In the genomic region with DNA sequence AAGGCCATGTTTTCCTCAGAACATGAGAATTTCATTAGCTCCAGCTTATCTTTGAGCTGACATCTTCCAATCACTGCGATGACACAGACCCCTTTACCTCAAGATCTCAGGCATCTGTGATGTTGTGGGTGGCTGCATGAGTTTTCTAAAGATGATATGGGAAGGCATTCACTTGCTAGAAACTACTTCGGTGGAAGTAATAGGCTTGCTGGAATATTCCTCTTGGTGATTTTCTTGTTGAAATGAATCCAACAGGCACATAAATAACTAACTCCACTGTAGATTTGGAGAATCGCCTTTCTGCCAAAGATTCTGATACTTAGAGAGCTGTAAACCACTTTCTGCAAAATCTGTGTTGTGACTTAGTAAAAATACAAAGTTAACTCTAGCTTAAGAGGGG, we compare ENCODE assay signal across 23 mouse cellular contexts.
DNase-seq lines count a peak whose midpoint lies in the region; ATAC-seq and TF ChIP-seq lines count a peak whose summit lies in the region.
"Had no signal": no experiment of that assay in that cellular context is flagged by ENCODE, and none has a peak within 500 bp of the region (broad histone marks: within the 10 kb centered on the region; RNA-seq: fewer than 3 reads in every experiment).

No protein-coding gene starts in this region.

- no peak for TF ChIP-seq CTCF in cortical plate, adult 2 months (IDR thresholded peaks at IDR 0.05; ENCODE audit: extremely low read depth, insufficient read depth, low read length)

- peak; percentile 79 for ATAC-seq in frontal cortex, adult (ENCODE audit: low TSS enrichment)
- no peak for ATAC-seq in limb, embryonic 14.5 days (ENCODE audit: low FRiP score, low read depth)
- no peak for ATAC-seq in midbrain, embryonic 14.5 days (ENCODE audit: low FRiP score, low TSS enrichment)
- ATAC-seq: forebrain, embryonic 14.5 days; forebrain, embryonic 16.5 days had no signal

- no peak for DNase-seq in frontal cortex, postnatal 36 days (ENCODE audit: low spot score in 2 of 2)
- DNase-seq in limb, embryonic 14.5 days (ENCODE audit: low spot score), result peak; percentile 13
- DNase-seq in limb, embryonic 10.5 days (ENCODE audit: low spot score), result no peak
- no peak for DNase-seq in midbrain, embryonic 14.5 days
- DNase-seq in lung, postnatal 4 days, result no peak
- DNase-seq: adrenal gland, adult 2 months; adrenal gland, postnatal 10 days; adrenal gland, postnatal 25 days; cerebellum, adult 11-12 months; cerebellum, adult 2 months; cerebellum, adult 9-10 months; cerebellum, postnatal 10 days; cerebellum, postnatal 25 days; embryo, embryonic 11 days had no signal

- H3K4me1 ChIP-seq in limb, embryonic 14.5 days (ENCODE audit: control insufficient read depth, insufficient read depth, low read length), result no peaks in the 10 kb centered on the region
- H3K4me1 ChIP-seq in limb, embryonic 10.5 days, result no peaks in the 10 kb centered on the region
- peaks cover 3% of the 10 kb centered on the region for H3K4me1 ChIP-seq in cortical plate, adult 2 months (ENCODE audit: control insufficient read depth, insufficient read depth, low read length)
- H3K4me1 ChIP-seq in midbrain, embryonic 14.5 days (ENCODE audit: control insufficient read depth, insufficient read depth, low read length), result no peaks in the 10 kb centered on the region
- H3K4me1 ChIP-seq: embryonic facial prominence, embryonic 12.5 days; embryonic facial prominence, embryonic 15.5 days; forebrain, embryonic 10.5 days; forebrain, embryonic 12.5 days had no signal

- no peak overlapping the region for H3K27ac ChIP-seq in limb, embryonic 14.5 days (replicated peaks; ENCODE audit: low read depth, low read length)
- H3K27ac ChIP-seq in limb, embryonic 10.5 days, result no peak overlapping the region
- peak overlapping the region; percentile 71; the same call in 1 of the 2 replicates for H3K27ac ChIP-seq in cortical plate, adult 2 months (ENCODE audit: insufficient read depth, low read length)
- H3K27ac ChIP-seq in midbrain, embryonic 14.5 days (replicated peaks; ENCODE audit: low read depth, low read length), result no peak overlapping the region
- H3K27ac ChIP-seq: embryonic facial prominence, embryonic 12.5 days; embryonic facial prominence, embryonic 15.5 days; forebrain, embryonic 10.5 days; forebrain, embryonic 12.5 days had no signal

- no peaks in the 10 kb centered on the region for H3K9me3 ChIP-seq in limb, embryonic 14.5 days (ENCODE audit: control insufficient read depth, low read length)
- no peaks in the 10 kb centered on the region for H3K9me3 ChIP-seq in limb, embryonic 10.5 days (replicated peaks)
- H3K9me3 ChIP-seq in midbrain, embryonic 14.5 days (ENCODE audit: control insufficient read depth, low read length), result no peaks in the 10 kb centered on the region
- H3K9me3 ChIP-seq: embryonic facial prominence, embryonic 12.5 days; embryonic facial prominence, embryonic 15.5 days; forebrain, embryonic 10.5 days; forebrain, embryonic 12.5 days had no signal

- TF ChIP-seq POLR2A in limb, embryonic 14.5 days (IDR thresholded peaks at IDR 0.05; ENCODE audit: borderline replicate concordance, extremely low read depth, insufficient read depth, insufficient read length), result no peak
- no peak for TF ChIP-seq POLR2A in cortical plate, adult 2 months (IDR thresholded peaks at IDR 0.05; ENCODE audit: extremely low read depth, insufficient read depth, low read length)

- WGBS in limb, embryonic 14.5 days, result 70% methylated on average over 3 of the region's 3 CpGs
- 91% methylated on average over 3 of the region's 3 CpGs for WGBS in limb, embryonic 10.5 days
- 90% methylated on average over 3 of the region's 3 CpGs for WGBS in midbrain, embryonic 14.5 days

- no peaks in the 10 kb centered on the region for H3K27me3 ChIP-seq in limb, embryonic 14.5 days (ENCODE audit: control insufficient read depth, insufficient read depth, low read length)
- no peaks in the 10 kb centered on the region for H3K27me3 ChIP-seq in limb, embryonic 10.5 days (ENCODE audit: low read depth, poor library complexity, severe bottlenecking)
- no peaks in the 10 kb centered on the region for H3K27me3 ChIP-seq in midbrain, embryonic 14.5 days (ENCODE audit: control insufficient read depth, insufficient read depth, low read length)
- H3K27me3 ChIP-seq: embryonic facial prominence, embryonic 12.5 days; embryonic facial prominence, embryonic 15.5 days; forebrain, embryonic 12.5 days had no signal

- no peak overlapping the region for H3K4me2 ChIP-seq in limb, embryonic 14.5 days (replicated peaks; ENCODE audit: low read depth, low read length, severe bottlenecking)
- no peak overlapping the region for H3K4me2 ChIP-seq in midbrain, embryonic 14.5 days (ENCODE audit: low read length)
- H3K4me2 ChIP-seq: embryonic facial prominence, embryonic 12.5 days; embryonic facial prominence, embryonic 15.5 days; forebrain, embryonic 12.5 days had no signal

- no peak overlapping the region for H3K9ac ChIP-seq in limb, embryonic 14.5 days (ENCODE audit: low read depth, low read length, severe bottlenecking)
- H3K9ac ChIP-seq in midbrain, embryonic 14.5 days (replicated peaks; ENCODE audit: low read length), result no peak overlapping the region
- H3K9ac ChIP-seq: embryonic facial prominence, embryonic 12.5 days; embryonic facial prominence, embryonic 15.5 days; forebrain, embryonic 12.5 days had no signal

- H3K36me3 ChIP-seq in limb, embryonic 14.5 days (ENCODE audit: control insufficient read depth, insufficient read depth, low read length), result no peaks in the 10 kb centered on the region
- H3K36me3 ChIP-seq in limb, embryonic 10.5 days, result no peaks in the 10 kb centered on the region
- no peaks in the 10 kb centered on the region for H3K36me3 ChIP-seq in midbrain, embryonic 14.5 days (ENCODE audit: control insufficient read depth, insufficient read depth, low read length)
- H3K36me3 ChIP-seq: embryonic facial prominence, embryonic 12.5 days; embryonic facial prominence, embryonic 15.5 days; forebrain, embryonic 10.5 days; forebrain, embryonic 12.5 days had no signal

- no peak overlapping the region for H3K4me3 ChIP-seq in limb, embryonic 14.5 days (replicated peaks; ENCODE audit: low read length)
- H3K4me3 ChIP-seq in limb, embryonic 10.5 days, result no peak overlapping the region
- no peak overlapping the region for H3K4me3 ChIP-seq in cortical plate, adult 2 months (ENCODE audit: insufficient read depth, low read length)
- no peak overlapping the region for H3K4me3 ChIP-seq in midbrain, embryonic 14.5 days (replicated peaks; ENCODE audit: low read depth, low read length)
- H3K4me3 ChIP-seq: embryonic facial prominence, embryonic 12.5 days; embryonic facial prominence, embryonic 15.5 days; erythroblast, embryonic 14.5 days; forebrain, embryonic 10.5 days; forebrain, embryonic 12.5 days had no signal
